Mouse (Mus musculus) cerebellum, adult 9-11 months (tissue): ENCODE data around the gene Nhlrc3.

Experiments used
- DNase-seq: peaks from one replicate; pipeline ENCODE4 v3.0.0; 2022

Nhlrc3 gene

DNA sequence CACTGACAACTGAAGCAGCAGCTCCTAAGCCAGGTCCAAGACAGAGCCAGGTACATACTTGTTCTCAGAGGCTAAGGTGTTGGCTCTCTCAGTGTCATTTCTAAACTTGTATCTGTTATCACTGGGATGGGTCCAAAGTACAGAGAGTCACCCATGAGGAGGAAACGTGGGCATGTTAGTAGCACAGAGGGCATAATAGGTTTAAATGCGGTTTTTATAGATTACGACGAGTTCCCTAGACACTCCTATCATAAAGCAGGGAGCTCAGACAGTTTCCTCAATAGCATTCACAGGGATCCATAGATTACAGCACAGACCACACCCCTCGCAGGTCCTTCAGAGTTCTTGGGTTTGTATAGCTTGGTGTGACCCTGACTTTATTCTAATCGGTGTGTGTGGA, 9.1 kb downstream of the Nhlrc3 start:
- DNase-seq = no peak

DNA sequence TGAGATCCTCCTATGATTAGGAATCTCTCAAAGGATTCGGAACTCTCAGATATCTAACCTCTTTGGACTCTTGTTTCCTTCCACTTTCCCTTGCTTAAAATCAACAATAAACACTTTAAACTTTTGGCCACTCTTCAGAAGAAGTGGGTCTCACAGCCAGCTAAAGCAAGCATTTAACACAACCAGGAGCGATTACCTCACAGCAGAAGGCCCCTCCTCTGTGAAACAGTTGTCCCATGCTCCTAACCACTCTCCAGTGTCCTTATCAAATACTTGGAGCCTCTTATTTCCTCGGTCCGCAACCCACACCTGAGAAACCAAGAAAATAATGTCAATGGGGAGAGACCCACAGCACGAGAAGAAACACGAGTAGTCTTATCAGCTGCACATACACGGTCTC, 9.8 kb downstream of the Nhlrc3 start:
- no peak for DNase-seq

DNA sequence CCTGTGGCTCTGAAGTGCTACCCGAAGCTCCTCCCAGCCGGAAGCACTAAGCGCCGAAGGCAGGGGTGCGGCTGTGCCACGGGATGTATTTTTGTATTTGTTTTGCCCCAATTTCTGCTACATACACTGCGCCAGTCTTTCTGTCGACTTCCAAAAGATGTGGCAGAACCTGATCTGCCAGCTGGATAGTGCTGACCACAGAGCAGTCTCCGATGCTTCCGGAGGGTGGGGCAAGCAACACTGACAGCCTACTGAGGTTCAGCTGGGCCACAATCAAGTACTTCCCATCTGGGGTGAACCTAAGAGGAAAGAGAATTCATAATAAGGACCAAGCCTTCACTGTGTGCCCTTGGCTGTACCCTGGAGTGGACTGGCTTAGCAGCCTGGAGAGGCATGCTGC, 10.8 kb downstream of the Nhlrc3 start:
- DNase-seq = no peak

DNA sequence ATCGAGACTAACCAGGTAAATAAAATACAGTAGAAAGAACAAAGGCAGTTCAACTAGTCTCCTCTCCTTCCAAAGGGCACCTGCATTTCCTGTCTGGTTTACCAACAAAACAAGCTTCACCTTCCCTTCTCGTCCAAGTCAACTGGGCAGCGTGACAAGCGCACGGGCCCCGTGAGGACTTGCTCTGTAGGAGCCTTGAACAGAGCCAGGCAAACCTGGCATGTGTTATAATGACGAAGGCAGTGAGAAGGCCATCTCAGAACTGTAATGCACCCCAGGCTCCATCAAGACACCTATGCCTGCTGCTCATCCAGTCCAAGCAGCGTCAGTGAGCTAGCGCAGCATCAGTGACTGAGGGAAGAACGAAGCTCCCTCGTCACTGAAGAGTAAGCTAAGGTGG, 12.5 kb downstream of the Nhlrc3 start:
- DNase-seq = peak; percentile 81

DNA sequence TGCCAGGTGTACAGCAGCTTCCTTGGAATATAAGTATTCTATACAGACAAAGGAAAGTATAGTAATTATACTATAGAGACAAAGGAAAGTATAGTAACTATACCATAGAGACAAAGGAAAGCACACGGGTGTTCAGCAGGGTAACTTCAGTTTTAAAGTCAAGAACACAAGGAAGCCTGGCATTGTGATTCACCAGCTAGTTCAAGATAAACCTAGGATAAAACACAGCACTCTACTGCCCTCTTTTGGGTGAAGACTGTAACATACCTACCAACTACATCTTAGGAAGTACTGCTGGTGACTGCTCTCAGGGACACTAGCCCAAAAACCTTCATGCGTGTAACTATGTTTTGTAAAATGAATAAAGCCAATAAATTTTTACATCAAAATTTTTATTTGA, 14.9 kb downstream of the Nhlrc3 start:
- peak; percentile 77 for DNase-seq

DNA sequence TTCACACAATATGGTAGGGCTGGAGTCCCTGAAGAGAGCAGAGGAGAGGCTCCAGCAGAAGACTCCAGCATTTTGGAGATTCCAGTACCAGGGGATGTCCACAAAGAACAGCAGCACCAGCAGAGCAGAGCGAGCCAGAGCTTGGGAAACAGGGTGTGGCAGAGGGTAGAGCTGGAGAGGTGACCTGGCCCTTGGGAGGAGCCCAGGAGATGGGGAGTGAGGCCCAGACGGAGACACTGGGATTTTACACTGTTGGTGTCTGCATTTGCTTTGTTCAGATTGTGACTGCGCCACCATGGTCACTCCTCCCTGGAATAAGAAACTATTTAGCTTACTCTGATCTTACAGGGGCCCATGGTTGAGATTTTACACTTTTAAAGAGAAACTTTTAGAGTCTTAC, 16.3 kb downstream of the Nhlrc3 start:
- peak; percentile 9 for DNase-seq

DNA sequence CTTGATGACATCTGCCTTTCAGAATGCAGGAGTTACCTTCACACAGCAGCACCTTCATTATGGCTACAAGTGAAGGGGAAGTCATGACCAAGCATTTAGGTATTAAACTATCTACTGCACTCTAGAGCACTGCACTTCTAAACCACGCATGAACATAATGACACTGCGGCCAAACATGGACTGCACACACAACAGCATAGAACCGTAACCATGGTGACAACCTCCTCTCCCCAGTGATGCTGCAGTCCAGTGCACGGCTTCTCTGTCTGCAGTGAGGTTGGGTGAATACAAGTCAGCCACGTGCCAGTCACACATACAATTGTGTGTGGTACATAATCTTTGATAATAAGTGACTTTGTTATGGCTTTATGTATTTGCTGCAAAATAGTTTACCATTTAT, 17.6 kb downstream of the Nhlrc3 start:
- DNase-seq = no peak

DNA sequence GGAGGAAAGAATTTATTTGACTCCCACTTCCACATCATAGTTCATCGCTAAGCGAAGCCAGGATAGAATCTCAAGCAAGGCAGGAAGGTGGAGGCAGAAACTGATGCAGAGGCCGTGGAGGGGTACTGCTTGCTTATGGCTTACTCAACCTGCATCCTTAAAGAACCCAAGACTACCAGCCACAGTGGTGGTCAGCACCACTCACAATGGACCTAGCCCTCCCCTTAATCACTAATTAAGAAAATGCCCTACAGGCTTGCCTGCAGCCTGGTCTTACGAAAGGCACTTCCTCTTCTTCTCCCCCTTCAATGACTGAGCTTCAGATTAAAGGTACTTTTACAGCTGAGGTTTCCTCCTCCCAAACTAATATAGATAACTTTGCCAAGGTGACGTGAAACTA, 26.6 kb downstream of the Nhlrc3 start:
- no peak for DNase-seq

DNA sequence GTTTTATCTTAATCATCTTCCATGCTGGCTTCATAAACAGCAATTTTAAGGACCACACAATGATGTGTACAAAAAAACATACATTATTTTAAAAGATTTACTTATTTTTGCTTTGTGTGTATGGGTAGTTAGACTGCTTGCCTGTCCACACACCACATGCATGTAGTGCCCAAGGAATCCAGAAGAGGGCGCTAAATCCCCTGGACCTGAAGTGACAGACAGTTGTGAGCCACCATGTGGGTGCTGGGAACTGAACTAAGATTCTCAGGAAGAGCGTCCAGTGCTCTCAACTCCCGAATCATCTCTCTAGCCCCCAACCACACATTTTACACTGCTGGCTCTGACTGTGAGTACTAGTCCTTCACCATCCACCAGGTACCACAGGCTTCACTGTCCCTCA, 28.5 kb downstream of the Nhlrc3 start:
- DNase-seq = peak; percentile 2

DNA sequence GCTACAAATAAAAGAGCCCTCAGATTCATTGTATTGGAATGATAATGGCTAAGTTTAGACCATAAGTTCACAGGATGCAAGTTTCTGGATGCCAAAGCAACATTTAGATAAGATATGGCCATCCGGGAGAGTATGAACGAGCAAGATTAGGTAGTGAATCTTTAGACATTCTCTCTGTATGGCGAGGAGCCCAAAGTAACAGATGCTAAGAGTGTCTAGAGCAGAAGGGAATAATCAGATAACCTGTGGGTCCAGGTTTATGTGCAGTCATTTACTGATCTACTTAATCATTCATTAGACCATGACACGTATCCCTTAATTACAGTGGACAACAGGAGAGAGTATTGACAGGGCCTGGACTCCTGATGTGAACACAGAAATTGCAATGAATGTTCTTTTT, 39.6 kb downstream of the Nhlrc3 start:
- DNase-seq = no peak

DNA sequence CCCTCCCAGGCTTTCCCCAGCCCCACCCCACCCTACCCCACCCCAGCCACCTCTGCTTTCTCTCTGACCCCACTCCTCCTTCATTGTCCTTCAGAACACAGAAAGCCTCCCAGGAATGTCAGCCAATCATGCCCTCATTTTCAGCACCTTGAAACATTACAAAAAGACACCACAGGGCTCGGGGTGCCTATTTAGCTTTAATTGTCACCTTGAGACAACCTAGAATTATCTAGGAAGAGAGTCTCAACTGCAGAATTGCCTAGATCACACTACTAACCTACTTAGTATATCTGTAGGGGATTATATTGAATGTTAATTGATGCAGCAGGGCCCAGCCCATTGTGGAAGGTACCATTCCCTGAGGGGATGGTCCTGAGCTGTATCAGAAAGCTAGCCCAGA, 40.4 kb downstream of the Nhlrc3 start:
- no peak for DNase-seq

DNA sequence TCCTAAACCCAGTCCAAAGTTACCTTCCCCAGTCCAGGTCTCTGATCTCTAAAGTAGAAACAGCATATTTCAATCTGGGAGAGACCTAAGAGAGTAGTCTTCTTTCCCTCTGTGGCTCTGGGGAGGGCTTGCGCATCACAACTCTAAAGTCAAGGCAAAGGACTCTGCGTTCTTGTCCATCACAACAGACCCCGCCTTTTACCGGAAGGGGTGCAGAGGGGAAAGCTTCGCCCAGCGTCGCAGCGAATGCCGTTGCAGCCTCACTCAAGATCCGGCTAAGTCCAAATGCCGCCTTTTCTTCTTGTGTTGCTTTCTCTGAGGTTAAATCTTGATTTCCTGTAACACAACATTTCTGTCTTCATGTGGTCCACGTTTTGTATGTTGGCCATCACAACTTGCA, 41.5 kb downstream of the Nhlrc3 start:
- no peak for DNase-seq

DNA sequence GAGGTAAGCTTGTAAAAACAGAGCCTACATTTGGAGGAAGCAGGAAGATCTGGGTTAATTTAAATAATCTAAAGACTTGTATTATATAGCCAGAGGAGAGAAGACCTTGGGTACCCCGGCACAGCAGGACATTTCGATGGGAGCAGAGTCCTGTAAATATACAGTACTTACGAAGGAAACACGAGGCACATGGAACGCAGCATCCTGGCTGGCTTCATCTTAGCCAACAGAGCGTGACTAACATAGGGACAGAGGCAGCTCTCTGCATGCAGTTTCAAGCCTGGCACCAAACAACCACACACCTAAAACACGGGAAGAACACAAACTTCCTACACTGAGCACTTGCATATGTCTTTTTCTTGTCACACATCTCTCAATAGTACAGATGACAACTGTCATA, 45.4 kb downstream of the Nhlrc3 start:
- peak; percentile 51 for DNase-seq

DNA sequence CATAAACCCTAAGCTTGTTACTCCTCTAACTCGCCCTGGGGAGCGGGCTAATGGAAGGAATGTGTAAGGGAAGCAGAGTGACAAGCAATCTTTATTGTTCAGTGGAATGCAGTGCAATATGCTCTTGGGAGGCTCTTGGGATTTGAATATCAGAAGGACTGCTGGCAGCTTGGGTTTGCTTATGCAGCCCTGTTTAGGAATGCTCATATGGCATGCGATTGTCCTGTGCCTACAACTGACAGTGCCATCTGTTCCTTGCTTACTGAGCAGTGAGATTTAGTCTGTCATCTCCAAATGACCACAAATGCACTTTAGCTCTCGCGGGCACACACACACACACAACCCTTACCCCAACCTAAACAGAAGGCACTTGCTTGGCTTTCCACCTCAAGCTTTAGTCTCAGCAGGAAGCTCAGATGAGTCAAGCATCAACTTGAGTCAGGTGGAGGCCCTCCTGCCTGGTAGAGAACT, 47.1 kb downstream of the Nhlrc3 start:
- DNase-seq = peak; percentile 96

DNA sequence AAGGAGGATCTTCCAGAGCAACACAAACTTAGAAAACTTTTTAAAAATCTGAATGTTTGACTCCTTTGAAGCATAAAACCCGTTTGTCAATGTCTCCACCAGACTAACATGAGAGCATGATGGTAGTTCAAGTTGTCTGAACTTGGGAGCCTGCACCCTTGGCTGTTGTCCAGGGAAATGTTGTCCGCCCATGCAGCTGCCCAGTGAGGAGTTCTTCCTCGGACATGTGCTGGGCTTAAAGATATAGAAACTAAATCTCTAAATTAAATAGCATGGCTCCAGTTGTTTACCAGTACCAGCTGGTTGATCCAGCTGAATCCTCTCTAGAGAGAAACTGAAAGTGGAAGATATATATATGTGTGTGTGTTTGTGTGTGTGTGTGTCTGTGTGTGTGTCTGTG, 49.2 kb downstream of the Nhlrc3 start:
- DNase-seq = no peak

DNA sequence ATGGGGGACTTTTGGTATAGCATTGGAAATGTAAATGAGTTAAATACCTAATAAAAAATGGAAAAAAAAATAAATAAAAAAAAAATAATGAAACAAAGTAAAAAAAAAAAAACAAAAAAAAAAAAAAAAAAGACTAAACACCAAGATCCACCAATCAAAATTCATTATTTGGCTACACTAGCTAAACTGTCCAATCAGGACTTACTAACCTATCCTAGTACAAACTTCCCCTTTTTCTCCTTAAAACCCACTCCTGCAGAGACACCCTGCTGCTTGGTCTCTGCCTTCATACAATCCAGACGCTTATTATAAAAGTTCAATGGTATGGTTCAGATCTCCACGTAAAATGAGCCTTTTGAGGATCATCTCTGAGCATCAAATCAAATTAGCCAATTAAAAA, 49.7 kb downstream of the Nhlrc3 start:
- DNase-seq = no peak

DNA sequence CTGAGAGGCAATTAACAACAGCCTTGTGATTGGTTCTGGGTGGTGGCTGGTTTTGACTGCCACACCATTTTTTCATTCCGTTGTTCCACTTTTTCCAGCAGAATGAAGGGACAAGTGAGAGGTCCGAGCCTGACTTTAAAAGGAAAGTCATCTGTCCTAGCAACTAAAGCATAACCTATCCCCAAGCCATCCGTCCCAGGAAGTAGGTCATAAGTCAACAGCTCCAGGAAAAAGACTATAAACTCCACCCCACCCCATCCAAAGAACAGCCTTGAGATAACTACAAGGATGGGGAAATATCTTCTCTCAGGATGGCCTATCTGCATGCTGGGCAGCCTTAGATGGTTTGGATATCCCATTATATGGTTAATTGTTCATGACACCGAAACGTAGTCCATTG, 50.9 kb downstream of the Nhlrc3 start:
- DNase-seq = no peak

DNA sequence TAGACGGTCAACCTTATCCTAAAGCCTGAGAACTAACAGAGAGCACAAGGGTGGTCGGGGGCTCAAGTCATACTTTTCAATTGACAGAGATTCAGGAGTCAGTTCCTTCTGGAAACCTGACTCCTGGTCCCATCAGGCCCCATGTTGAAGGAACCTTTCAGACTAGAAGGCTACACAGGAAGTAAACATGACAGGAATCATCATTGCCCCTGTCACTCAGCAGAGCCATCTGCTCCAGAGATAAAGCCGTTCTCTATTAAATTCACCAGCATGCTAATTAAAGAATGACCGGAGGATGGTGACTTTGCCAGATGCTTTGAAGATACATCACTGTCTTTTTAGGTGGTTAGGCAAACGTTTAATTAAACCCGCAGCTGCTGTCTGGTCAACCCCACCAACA, 53.1 kb downstream of the Nhlrc3 start:
- no peak for DNase-seq

DNA sequence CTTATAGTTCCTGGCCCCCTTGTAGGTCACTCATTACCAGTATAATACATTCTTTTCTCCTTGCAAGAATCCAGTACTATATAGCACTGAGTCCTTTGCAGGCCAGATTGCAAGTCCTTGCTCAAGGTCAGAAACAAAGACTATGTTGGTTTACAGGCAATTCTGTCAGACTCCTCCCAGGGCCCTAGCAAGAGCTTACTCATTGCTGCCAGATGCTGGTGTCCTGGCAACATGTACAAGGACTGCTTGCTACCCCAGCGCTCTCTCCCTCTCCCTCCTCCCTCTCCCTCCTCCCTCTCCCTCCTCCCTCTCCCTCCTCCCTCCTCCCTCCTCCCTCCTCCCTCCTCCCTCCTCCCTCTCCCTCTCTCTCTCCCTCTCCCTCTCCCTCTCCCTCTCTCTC, 56.0 kb downstream of the Nhlrc3 start:
- no peak for DNase-seq
